Mouse (Mus musculus): ENCODE data around the gene Sf3a1.

DNA sequence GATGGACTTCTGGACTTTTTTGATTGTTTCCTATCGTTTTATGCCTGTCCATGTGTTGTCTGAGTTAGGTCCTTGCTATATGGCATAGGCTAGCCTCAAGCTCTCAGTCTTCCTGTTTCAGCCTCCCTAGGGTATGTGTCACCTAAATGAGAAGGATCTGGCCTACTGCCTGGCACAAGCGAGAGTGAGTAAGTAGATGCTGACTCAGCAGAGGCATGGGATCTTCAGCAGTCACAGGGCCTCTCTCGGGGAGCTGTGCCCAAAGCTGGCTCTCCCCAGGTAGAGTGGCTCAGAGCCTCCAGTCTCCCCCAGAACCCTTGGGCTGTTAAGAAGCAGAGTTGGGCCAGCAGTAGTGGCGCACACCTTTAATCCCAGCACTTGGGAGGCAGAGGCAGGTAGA lies 17.8 kb upstream of the Sf3a1 start:
- no peak for TF ChIP-seq POLR2A (IDR thresholded peaks at IDR 0.05; ENCODE audit: borderline replicate concordance, insufficient read depth, low read length)
- no peak for TF ChIP-seq CTCF (IDR thresholded peaks at IDR 0.05; ENCODE audit: borderline replicate concordance, insufficient read depth, low read depth, low read length)

Data from cerebellum, adult 2 months (tissue).